ENCODE assay signal across 7 mouse cellular contexts in genomic region chr6:83054074-83054851, GRCm38 (mm10). TPM values are rescaled to one million over a fixed set of nuclear protein-coding genes. Genes with fewer than 3 reads are reported as not detected.
DNase-seq lines count a peak whose midpoint lies in the region; ATAC-seq lines count a peak whose summit lies in the region.

Aup1 (plus strand) TSS chr6:83054521.

- no peaks in the 10 kb centered on the region for H3K9me3 ChIP-seq in embryonic facial prominence, embryonic 11.5 days (replicated peaks; ENCODE audit: control insufficient read depth, low read length)
- H3K9me3 ChIP-seq in limb, embryonic 10.5 days (replicated peaks): no peaks in the 10 kb centered on the region
- H3K9me3 ChIP-seq in midbrain, embryonic 13.5 days: no peaks in the 10 kb centered on the region

- H3K4me3 ChIP-seq in embryonic facial prominence, embryonic 11.5 days (ENCODE audit: low read depth, low read length): peak within 1 kb of the TSS; percentile 86
- peak within 1 kb of the TSS; percentile 99 for H3K4me3 ChIP-seq in limb, embryonic 10.5 days
- H3K4me3 ChIP-seq in midbrain, embryonic 13.5 days (replicated peaks): peak within 1 kb of the TSS; percentile 99

- peak within 1 kb of the TSS; percentile 87 for H3K4me2 ChIP-seq in embryonic facial prominence, embryonic 11.5 days (ENCODE audit: low read depth, low read length)
- peak within 1 kb of the TSS; percentile 79 for H3K4me2 ChIP-seq in midbrain, embryonic 13.5 days (replicated peaks)

- peak; percentile 94 for ATAC-seq in embryonic facial prominence, embryonic 11.5 days (replicated peaks; ENCODE audit: insufficient number of reproducible peaks, low FRiP score, low TSS enrichment, low read depth)
- ATAC-seq in granulocyte monocyte progenitor cell, adult 5-6 weeks (replicated peaks; ENCODE audit: poor library complexity, severe bottlenecking): peak; percentile 83
- ATAC-seq in midbrain, embryonic 13.5 days: peak; percentile 99

- H3K27ac ChIP-seq in embryonic facial prominence, embryonic 11.5 days (replicated peaks; ENCODE audit: low read depth, low read length): peak within 1 kb of the TSS; percentile 74
- H3K27ac ChIP-seq in limb, embryonic 10.5 days: peak within 1 kb of the TSS; percentile 93
- peak within 1 kb of the TSS; percentile 89 for H3K27ac ChIP-seq in midbrain, embryonic 13.5 days

- 0% methylated on average over 62 of the region's 64 CpGs for WGBS in embryonic facial prominence, embryonic 11.5 days
- WGBS in limb, embryonic 10.5 days: under 1% methylated on average over 64 of the region's 64 CpGs
- under 1% methylated on average over 64 of the region's 64 CpGs for WGBS in midbrain, embryonic 13.5 days

- H3K36me3 ChIP-seq in embryonic facial prominence, embryonic 11.5 days (replicated peaks; ENCODE audit: control insufficient read depth, insufficient read depth, low read depth, low read length): peaks cover 10% of the 10 kb centered on the region
- peaks cover 56% of the 10 kb centered on the region for H3K36me3 ChIP-seq in limb, embryonic 10.5 days
- H3K36me3 ChIP-seq in midbrain, embryonic 13.5 days: peaks cover 30% of the 10 kb centered on the region

- no peaks in the 10 kb centered on the region; the same call in 1 of the 2 replicates for H3K4me1 ChIP-seq in embryonic facial prominence, embryonic 11.5 days (ENCODE audit: control insufficient read depth, insufficient read depth, low read length)
- H3K4me1 ChIP-seq in limb, embryonic 10.5 days: peaks cover 33% of the 10 kb centered on the region
- H3K4me1 ChIP-seq in midbrain, embryonic 13.5 days (replicated peaks): peaks cover 29% of the 10 kb centered on the region

- H3K9ac ChIP-seq in embryonic facial prominence, embryonic 11.5 days (replicated peaks; ENCODE audit: low read length): peak within 1 kb of the TSS; percentile 83
- H3K9ac ChIP-seq in midbrain, embryonic 13.5 days (replicated peaks): peak within 1 kb of the TSS; percentile 93

- H3K27me3 ChIP-seq in embryonic facial prominence, embryonic 11.5 days (ENCODE audit: control insufficient read depth, insufficient read depth, low read length): no peaks in the 10 kb centered on the region
- peaks cover 10% of the 10 kb centered on the region for H3K27me3 ChIP-seq in limb, embryonic 10.5 days (ENCODE audit: low read depth, poor library complexity, severe bottlenecking)
- H3K27me3 ChIP-seq in midbrain, embryonic 13.5 days: peaks cover 2% of the 10 kb centered on the region

- DNase-seq in adrenal gland, postnatal 14 days: peak; percentile 98
- DNase-seq in embryonic facial prominence, embryonic 11.5 days (ENCODE audit: low spot score): peak; percentile 97
- peak; percentile 98 for DNase-seq in kidney, adult 11 months
- DNase-seq in limb, embryonic 10.5 days (ENCODE audit: low spot score): peak; percentile 98
- peak; percentile 97 for DNase-seq in spleen, adult 12 weeks (ENCODE audit: low spot score)

RNA-seq across cellular contexts. Expression of gene Aup1, which starts in this region (rescaled TPM):
- 164 and 190 TPM in 2 replicates for total RNA-seq in adrenal gland, postnatal 14 days (2021)
- polyA plus RNA-seq in embryonic facial prominence, embryonic 11.5 days (2014; fragmentation: Nextera tagmentation; extraction: Ambion mirVana): 105 and 108 TPM in 2 replicates
- total RNA-seq in granulocyte monocyte progenitor cell, adult 5-6 weeks (2014; fragmentation: Nextera tagmentation): 235 and 242 TPM in 2 replicates
- total RNA-seq in granulocyte monocyte progenitor cell, adult 5-6 weeks (2017): 120 and 136 TPM in 2 replicates
- 167 and 169 TPM in 2 replicates for polyA plus RNA-seq in limb, embryonic 10.5 days (2016; fragmentation: Nextera tagmentation; extraction: Ambion mirVana)
- polyA plus RNA-seq in midbrain, embryonic 13.5 days (2015; fragmentation: Nextera tagmentation; extraction: Ambion mirVana): 160 and 165 TPM in 2 replicates

Comparison
In these comparisons a context has a peak if more than half of its experiments do, and no peak if none do; other contexts are left out.
1. Peak in every context shown above with its lines: DNase-seq, ATAC-seq, H3K4me3 ChIP-seq and H3K27ac ChIP-seq.